Mouse (Mus musculus) CD4-positive, CD25-positive, alpha-beta regulatory T cell, adult 2 months (primary cell): ENCODE data around the gene Dio1.

ENCODE experiments used
- DNase-seq: peaks from one replicate; pipeline ENCODE4 v3.0.0-alpha.2; 2012; ENCODE audit warnings: low read depth, low spot score

Dio1 gene

GRCm38 (mm10) chr4:107306966-107307365, at the start of gene Dio1:
Gene Dio1 (minus strand): TSS chr4:107307169.
- no peak for DNase-seq

GRCm38 (mm10) chr4:107354543-107354942, 47.6 kb upstream of the Dio1 start:
- no peak for DNase-seq

DNA sequence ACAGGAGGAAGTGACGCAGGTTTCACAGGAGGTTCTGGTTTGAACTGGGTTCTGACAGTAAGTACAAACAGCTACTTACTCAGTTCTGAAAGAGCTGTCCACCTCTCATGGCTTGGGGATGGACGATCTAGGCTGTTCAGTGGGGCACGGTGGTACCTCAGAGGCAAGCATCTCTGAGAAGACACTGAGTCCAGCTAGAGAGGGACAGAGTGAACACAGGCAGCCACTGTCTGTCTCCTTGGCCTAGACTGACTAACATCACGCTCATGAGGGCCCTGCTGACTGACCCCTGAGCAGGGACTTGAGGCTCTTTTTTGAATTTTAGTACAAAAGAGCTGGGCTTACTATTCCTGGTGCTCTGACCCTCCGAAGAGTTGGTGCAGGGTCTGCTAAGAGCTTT, 47.2 kb upstream of the Dio1 start:
- DNase-seq, result no peak

DNA sequence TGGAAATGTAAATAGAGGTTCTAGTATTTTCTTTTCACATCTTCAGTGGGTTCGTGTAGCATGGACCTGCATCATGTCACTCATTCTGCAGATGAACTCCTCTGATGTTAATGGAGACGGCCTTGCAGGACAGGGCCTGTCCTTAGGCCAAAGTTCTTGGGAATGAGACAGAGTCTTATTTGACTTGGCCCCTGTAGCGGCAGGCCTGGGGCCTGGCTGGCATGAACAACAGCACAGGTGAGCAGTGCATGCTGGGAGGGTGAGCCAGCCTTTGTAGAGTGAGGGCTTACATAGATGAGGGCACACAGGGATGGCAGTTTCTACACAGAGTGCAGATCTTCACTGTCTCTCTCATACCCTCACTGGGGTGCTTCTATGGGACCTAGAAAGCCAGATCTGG, 46.6 kb upstream of the Dio1 start:
- no peak for DNase-seq

GRCm38 (mm10) chr4:107351368-107351767, 44.4 kb upstream of the Dio1 start:
- DNase-seq, result no peak

GRCm38 (mm10) chr4:107349311-107350008, 42.5 kb upstream of the Dio1 start:
- DNase-seq, result peak; percentile 58

DNA sequence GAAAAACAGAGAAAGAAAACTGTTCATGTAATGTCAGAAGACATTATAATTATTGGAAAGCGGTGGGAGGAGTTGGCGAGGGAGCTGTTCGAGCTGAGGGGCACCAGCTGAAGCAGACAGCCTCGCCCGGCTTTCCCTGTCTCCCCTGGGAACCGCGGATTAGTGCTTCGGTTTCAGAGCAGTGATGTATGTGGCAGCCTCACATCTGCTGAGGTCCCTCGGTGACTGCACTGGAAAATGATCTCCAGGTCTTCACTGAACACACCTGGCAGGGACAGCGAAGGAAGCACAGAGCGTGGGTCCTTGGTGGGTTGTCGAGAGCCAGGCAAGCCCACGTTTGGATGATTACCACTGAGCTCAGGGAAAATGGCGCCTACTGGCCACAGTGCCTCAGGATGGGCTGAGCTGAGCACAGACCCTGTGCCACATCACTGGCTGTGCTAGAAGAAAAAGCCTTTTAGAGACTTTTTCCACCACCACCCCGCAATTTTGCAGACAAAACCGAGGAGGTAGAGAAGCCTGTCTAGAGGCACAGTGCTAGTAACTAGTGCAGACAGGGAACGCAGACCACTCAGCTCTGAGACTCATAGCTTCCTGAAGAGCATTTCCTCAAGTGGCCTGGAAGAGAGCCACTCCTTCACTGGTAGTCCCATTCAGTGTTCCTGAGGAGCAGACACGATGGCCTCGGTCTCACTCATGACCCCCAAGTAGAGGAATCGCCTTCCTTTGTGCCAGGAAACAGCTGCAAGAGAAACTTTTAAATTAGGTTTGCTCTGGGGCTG, 41.8 kb upstream of the Dio1 start:
- DNase-seq, result no peak

- no peak for DNase-seq
These were observed 40.3 kb upstream of the Dio1 start for GRCm38 (mm10) chr4:107347221-107347620.

DNA sequence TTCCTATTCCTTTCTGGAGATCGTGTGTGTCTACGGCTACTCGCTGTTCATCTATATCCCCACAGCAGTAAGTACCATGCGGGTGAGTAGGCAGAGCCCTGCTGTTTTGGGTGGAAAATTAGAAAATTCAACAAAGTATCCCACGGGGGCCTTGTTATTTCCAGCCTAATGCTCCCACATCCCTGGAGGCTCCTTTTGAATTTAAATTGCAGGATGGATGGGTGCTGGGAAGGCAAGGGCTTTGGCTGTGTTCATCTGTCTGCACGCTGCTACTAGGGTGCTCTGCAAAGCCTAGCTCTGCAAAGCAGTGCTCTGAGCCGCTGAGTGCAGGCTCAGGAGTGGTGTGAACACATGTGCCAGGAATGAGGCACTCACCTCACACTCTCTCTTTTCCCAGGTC, 37.6 kb upstream of the Dio1 start:
- DNase-seq, result no peak

DNA sequence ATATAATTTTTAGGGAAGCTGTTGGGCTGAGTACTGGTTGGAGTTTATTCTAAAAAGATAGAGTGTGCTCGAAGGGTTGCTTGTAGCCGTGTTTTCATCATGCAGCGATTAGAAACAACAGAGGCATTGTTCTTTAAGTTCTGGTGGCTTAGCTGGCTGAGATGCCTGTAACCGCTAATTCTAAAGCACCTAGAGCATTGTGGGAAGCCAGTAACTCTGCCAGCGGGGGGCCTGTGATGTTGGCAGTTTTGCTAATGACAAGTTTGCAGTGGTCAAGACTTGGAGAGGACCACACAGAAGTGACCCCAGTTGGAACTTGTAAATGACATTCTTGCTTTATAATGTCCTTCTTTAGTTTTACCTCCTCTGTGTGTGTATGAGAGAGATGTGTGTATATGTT, 34.4 kb upstream of the Dio1 start:
- no peak for DNase-seq

- DNase-seq, result no peak
These were observed 30.5 kb upstream of the Dio1 start for GRCm38 (mm10) chr4:107337455-107337854.

DNA sequence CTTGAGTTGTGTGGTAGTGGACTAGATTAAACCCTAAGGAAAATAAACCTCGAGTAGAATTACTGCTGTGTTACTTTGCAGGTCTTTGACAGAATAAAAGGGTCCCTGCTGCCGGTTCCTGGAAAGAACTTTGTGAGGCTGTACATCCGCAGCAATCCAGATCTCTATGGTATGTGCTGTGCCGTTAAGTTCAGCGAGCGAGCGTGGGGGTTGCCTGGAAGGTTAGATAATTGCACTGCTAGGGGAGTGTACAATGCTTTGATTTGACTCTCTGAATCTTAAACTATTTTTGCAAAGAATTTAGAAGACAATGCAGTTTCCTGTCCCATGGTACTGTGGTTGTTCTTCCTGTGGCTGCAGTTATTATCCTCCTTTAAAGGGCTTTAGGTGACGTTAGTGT, 29.4 kb upstream of the Dio1 start:
- DNase-seq, result no peak

- DNase-seq, result peak; percentile 41
These were observed 26.5 kb upstream of the Dio1 start for GRCm38 (mm10) chr4:107333514-107333913.

DNA sequence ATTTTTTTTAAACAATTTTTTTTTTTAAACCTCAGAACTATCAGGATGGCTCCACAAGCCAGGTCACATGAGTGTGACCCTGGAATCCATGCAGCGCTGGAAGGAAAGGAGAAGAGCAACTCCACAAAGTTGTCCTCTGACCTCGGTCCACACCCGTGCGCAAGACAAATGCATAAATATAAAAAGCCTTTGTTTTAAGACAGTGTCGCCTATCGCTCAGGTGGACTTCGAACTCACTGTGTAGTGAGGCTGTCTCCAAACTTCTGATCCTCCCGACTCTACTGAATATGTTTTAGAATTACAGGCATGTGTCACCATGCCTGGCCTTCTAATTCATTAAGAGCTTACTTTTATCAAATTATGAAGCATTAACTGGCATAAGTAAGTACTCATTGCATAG, 21.6 kb upstream of the Dio1 start:
- DNase-seq, result no peak

- DNase-seq, result no peak
These were observed 16.1 kb upstream of the Dio1 start for GRCm38 (mm10) chr4:107323113-107323512.

DNA sequence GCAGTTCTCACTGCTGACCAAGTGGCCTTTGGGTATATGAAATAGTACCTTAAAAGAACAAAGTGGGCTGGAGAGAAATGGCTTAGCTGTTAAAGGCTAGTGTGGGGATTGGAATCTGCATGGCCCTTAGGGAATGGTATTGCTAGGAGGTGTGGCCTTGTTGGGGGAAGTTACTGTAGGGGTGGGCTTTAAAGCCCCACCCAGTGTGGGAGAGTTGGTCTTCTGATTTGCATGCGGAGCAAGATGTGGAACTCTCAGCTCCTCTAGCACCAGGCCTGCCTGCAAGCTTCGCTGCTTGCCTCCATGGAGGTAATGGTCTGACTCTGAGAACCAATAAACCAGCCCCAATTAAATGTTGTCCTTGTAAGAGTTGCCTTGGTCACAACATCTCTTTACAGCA, 14.1 kb upstream of the Dio1 start:
- DNase-seq, result no peak

GRCm38 (mm10) chr4:107318646-107319045, 11.7 kb upstream of the Dio1 start:
- DNase-seq, result no peak

- DNase-seq, result no peak
These were observed 7.5 kb upstream of the Dio1 start for GRCm38 (mm10) chr4:107314479-107314805.

DNA sequence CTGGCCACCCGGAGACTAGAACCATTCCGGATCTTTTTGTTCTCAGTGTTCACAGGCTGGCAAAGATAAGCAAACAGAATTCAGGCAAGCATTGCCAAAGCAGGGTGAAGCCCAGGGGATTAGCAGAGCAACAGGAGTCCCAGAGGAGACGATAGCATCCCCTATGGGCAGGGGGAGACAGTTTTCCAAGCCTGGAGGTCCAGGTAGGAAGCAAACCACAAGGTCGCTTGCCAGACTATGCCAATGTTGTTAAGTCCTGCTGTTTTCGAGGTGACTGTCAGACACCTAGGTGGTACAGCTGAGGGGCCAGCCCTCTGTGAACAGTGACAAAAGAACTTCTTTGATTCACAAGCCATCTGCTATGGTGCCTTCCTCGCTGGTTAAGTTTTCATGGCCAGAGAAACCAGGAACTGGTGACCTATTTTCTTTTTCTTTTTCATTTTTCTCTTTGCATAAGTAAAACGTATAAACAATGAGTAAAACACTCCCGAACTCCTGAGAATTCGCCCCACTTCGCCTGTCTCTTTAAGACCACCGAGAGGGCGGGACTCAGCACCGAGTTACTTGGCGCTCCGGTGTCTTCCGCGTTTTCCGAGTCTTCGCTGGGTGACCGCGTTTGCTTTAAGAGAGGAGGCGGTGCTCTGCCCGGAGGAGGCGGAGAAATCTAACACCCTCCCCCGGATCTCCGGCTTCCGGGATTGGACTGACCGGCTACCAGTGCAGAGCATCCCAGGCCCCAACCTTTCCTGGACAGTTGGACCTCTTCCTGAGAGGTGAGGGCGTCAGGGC, 6.9 kb upstream of the Dio1 start, which contains the start of gene Yipf1:
Gene Yipf1 (plus strand): TSS at position 674 of the 789 bp plus-strand sequence.
- DNase-seq, result peak; percentile 90

- no peak for DNase-seq
These were observed 3.4 kb downstream of the Dio1 start for GRCm38 (mm10) chr4:107303531-107303930.

DNA sequence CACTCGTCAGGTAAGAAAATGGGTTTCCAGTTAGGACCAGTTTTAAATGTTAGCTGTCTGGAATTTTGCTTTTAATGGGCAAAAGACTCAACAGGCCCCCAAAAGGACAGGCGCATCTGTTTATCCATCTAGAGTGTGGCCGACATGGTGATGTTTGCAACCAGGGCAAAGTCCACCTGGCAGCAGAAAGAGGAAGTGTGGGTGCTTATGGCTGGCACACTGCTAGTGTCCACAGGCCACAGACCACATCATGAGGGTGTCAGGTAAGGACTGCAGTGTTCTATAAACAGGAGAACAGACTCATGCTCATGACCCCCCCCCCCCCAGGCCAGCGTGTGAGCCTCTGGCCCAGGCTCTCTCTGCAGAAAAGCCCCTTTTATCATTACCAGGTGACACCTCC, 4.1 kb downstream of the Dio1 start:
- no peak for DNase-seq

- DNase-seq, result no peak
These were observed 4.7 kb downstream of the Dio1 start for GRCm38 (mm10) chr4:107302221-107302620.
